Mouse (Mus musculus) heart, embryonic 11.5 days (tissue): Measurements from ENCODE around the gene Scamp1. TPM values are rescaled to one million over a fixed set of nuclear protein-coding genes. Genes with fewer than 3 reads are reported as not detected.

Experiments used
- ATAC-seq: fragments of 200-750 bp; cut with Nextera tagmentation; replicated peaks from 2 replicates; pipeline ENCODE4 v1.8.0; 2017; ENCODE audit warnings: moderate library complexity; ENCODE audit not compliant: insufficient number of reproducible peaks, low FRiP score, low TSS enrichment
- H3K27ac ChIP-seq: fragments of 300-500 bp; sonication (generic); 2 replicates; pipeline ENCODE4 v1.5.1; 2014; ENCODE audit warnings: mild to moderate bottlenecking, low read depth, low read length
- H3K27me3 ChIP-seq: fragments of 300-500 bp; sonication (generic); 2 replicates; pipeline ENCODE4 v1.6.1; 2014; ENCODE audit warnings: mild to moderate bottlenecking, low read length, mixed read lengths; ENCODE audit not compliant: control insufficient read depth, insufficient read depth
- H3K36me3 ChIP-seq: fragments of 300-500 bp; sonication (generic); 2 replicates; pipeline ENCODE4 v1.6.1; 2014; ENCODE audit warnings: mild to moderate bottlenecking, low read length, moderate library complexity, mixed read lengths; ENCODE audit not compliant: control insufficient read depth, insufficient read depth
- H3K4me1 ChIP-seq: fragments of 300-500 bp; sonication (generic); 2 replicates; pipeline ENCODE4 v1.6.1; 2014; ENCODE audit warnings: low read length; ENCODE audit not compliant: control insufficient read depth, insufficient read depth
- H3K4me2 ChIP-seq: fragments of 300-500 bp; sonication (generic); 2 replicates; pipeline ENCODE4 v1.6.1; 2014; ENCODE audit warnings: mild to moderate bottlenecking, moderate library complexity
- H3K4me3 ChIP-seq: fragments of 300-500 bp; sonication (generic); 2 replicates; pipeline ENCODE4 v1.5.1; 2014; ENCODE audit warnings: low read depth, low read length
- H3K9ac ChIP-seq: fragments of 300-500 bp; sonication (generic); 2 replicates; pipeline ENCODE4 v1.6.1; 2014; ENCODE audit warnings: mild to moderate bottlenecking, low read depth, low read length, moderate library complexity
- H3K9me3 ChIP-seq: fragments of 300-500 bp; sonication (generic); replicated peaks from 2 replicates; pipeline ENCODE4 v1.6.1; 2016; ENCODE audit warnings: low read length; ENCODE audit not compliant: control insufficient read depth
- WGBS: fragments of 180-500 bp; shearing (Covaris S2); extraction: QIAGEN DNeasy Blood & Tissue Kit; methylation state at CpG from one replicate; pipeline ENCODE4 v1.1.7; 2014; ENCODE audit not compliant: insufficient replicate concordance; 5-methylcytosine and 5-hydroxymethylcytosine counted together
- polyA plus RNA-seq: library from polyadenylated mRNA; unstranded; fragments of >200 nt; fragmentation: Nextera tagmentation; extraction: Ambion mirVana; gene quantifications from 2 replicates; pipeline ENCODE4 v1.2.1, GENCODE M21; 2014

Scamp1 gene
- polyA plus RNA-seq, 1 experiment from 2014 or later = 21.2 TPM

- H3K9me3 ChIP-seq = no peaks in the 10 kb centered on the region
- H3K36me3 ChIP-seq = no peaks in the 10 kb centered on the region
- 18% methylated on average over 16 of the region's 16 CpGs for WGBS
- peak overlapping the region; percentile 80 for H3K4me2 ChIP-seq
- H3K27ac ChIP-seq = no peak overlapping the region
- H3K4me1 ChIP-seq = peaks cover 35% of the 10 kb centered on the region
- no peak for ATAC-seq
- H3K9ac ChIP-seq = peak overlapping the region; percentile 61; the same call in 1 of the 2 replicates
- H3K27me3 ChIP-seq = 0 out of 2 replicates have a peak, but pooled peaks cover 3% of the 10 kb centered on the region
- H3K4me3 ChIP-seq = peak overlapping the region; percentile 45
Measured at GRCm38 (mm10) chr13:94174577-94175279, 110.9 kb downstream of the Scamp1 start.

DNA sequence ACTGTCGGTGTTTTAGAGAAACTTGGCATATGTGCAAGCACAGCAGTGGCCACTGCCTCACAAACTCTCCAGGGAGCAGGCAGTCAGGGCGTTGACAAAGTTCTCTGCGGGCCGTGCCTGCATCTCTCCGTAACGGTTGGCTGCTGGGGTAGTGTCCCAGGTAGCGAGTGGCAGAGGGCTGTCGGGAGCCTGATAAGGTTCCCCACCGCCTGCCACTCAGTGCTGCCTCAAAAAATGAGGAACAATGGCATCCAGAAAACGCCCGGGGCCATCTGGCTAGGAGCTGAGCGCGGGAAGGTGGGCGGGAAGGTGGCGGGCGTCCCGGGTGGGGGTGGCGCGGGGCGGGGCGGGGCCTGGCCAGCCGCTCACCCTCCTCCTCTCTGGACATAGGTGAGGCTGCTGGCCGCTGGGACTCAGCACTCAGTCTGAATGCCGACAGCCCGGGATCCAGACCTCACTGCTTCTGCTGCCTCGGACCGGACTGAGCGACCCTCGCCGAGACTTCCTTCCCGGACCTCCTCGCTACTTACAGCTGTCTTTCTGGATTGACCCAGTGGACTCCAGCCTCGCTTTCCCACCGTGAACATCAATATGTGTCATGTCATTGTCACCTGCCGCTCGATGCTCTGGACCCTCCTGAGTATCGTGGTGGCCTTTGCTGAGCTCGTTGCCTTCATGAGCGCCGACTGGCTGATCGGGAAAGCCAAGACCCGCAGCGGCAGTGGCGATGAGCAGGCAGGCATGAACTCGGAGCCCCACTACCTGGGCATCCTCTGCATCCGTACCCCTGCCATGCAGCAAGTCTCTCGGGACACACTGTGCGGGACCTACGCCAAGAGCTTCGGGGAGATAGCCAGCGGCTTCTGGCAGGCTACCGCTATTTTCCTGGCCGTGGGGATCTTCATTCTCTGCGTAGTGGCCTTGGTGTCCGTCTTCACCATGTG is 111.8 kb downstream of the Scamp1 start:
- Histone ChIP-seq H3K9ac (peak overlapping the region; percentile 61), H3K9me3 (no peaks in the 10 kb centered on the region), H3K4me3 (peak overlapping the region; percentile 45), H3K27me3 (0 out of 2 replicates have a peak, but pooled peaks cover 3% of the 10 kb centered on the region), H3K27ac (no peak overlapping the region), H3K4me2 (peak overlapping the region; percentile 80), H3K36me3 (no peaks in the 10 kb centered on the region), H3K4me1 (peaks cover 38% of the 10 kb centered on the region)
- 2% methylated on average over 54 of the region's 55 CpGs for WGBS
- 0 out of 2 replicates have a peak, but pooled peaks have one; percentile 39 for ATAC-seq

DNA sequence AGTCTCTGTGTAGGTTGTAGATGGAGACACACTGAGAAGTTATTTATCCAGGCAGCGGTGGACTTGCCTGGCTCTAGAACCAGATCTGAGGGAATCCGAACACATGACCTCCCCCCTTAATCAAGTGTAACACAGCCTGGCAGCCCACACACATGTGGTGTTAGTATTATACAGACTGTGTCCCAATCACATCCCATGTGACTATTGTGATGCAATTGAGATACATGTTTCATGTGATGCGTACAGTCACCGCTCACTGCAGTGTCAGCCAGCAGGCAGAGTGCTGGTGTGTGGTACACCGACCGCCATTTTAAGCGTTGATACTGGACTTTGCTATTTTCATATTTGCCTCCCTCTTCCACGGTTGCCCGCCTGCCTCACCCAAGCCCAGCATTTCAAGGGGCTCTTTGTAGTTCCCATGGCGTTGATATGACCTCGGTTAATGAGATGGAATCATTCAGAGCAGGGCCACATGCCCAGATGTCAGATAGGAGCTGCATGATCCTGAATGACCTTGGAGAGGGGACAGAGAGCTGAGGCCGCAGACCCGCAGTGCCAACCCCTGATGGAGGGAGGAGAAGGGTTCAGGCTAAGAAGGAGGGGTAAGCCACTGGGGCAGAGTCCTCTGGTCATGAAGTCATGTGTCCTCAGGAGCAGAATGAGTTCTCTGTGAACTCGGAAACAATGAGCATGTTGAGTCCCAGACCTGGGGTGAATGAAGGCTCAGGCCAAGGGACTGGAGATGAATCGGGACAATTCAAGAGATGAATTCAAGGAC is 112.9 kb downstream of the Scamp1 start:
- no peak overlapping the region for H3K4me3 ChIP-seq
- H3K9me3 ChIP-seq = no peaks in the 10 kb centered on the region
- H3K27ac ChIP-seq = no peak overlapping the region
- peaks cover 38% of the 10 kb centered on the region for H3K4me1 ChIP-seq
- H3K27me3 ChIP-seq = 0 out of 2 replicates have a peak, but pooled peaks cover 3% of the 10 kb centered on the region
- H3K4me2 ChIP-seq = no peak overlapping the region
- ATAC-seq = no peak
- no peaks in the 10 kb centered on the region for H3K36me3 ChIP-seq
- 77% methylated on average over 15 of the region's 15 CpGs for WGBS
- H3K9ac ChIP-seq = no peak overlapping the region

DNA sequence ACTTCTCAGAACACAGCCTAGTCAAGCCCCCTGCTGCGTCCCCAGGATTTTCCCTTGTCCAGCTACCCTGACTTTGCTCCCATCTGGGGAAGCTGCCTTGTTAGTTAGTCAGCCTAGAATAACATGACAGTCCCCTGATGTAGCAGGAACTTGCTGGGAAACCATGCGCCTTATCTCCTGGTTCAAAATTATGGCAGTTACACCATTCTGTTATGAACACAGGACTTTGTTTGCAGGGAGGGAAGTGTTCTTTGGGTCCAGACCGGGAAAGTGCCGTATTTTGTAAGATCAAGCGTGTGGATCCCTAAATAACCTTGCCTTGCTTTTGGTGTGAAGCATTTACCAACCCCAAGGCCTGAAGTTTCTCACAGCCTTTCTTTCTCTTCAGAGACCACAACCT is 114.0 kb downstream of the Scamp1 start:
- no peak overlapping the region for H3K4me3 ChIP-seq
- H3K27ac ChIP-seq = 0 out of 2 replicates have a peak overlapping the region, but pooled peaks have one; percentile 50
- H3K27me3 ChIP-seq = 0 out of 2 replicates have a peak, but pooled peaks cover 3% of the 10 kb centered on the region
- no peak overlapping the region for H3K9ac ChIP-seq
- peaks cover 38% of the 10 kb centered on the region for H3K4me1 ChIP-seq
- no peak for ATAC-seq
- WGBS = 37% methylated on average over 5 of the region's 5 CpGs
- no peak overlapping the region for H3K4me2 ChIP-seq
- H3K36me3 ChIP-seq = no peaks in the 10 kb centered on the region
- no peaks in the 10 kb centered on the region for H3K9me3 ChIP-seq

- Histone ChIP-seq H3K4me1 (peaks cover 28% of the 10 kb centered on the region), H3K9me3 (no peaks in the 10 kb centered on the region), H3K9ac (no peak overlapping the region), H3K4me2 (no peak overlapping the region), H3K36me3 (no peaks in the 10 kb centered on the region), H3K27me3 (no peaks in the 10 kb centered on the region), H3K4me3 (no peak overlapping the region), H3K27ac (no peak overlapping the region)
- ATAC-seq = no peak
- WGBS = 54% methylated on average over 6 of the region's 6 CpGs
Measured at GRCm38 (mm10) chr13:94169325-94169916, 116.2 kb downstream of the Scamp1 start.

GRCm38 (mm10) chr13:94168319-94168718 is 117.3 kb downstream of the Scamp1 start:
- no peak overlapping the region for H3K27ac ChIP-seq
- H3K4me3 ChIP-seq = no peak overlapping the region
- no peaks in the 10 kb centered on the region for H3K27me3 ChIP-seq
- no peak overlapping the region for H3K9ac ChIP-seq
- no peak for ATAC-seq
- 72% methylated on average over 5 of the region's 5 CpGs for WGBS
- H3K4me1 ChIP-seq = peaks cover 22% of the 10 kb centered on the region
- no peaks in the 10 kb centered on the region for H3K36me3 ChIP-seq
- H3K9me3 ChIP-seq = no peaks in the 10 kb centered on the region
- H3K4me2 ChIP-seq = no peak overlapping the region

- Histone ChIP-seq H3K27ac (no peak overlapping the region), H3K4me2 (no peak overlapping the region), H3K4me3 (no peak overlapping the region), H3K36me3 (no peaks in the 10 kb centered on the region), H3K27me3 (no peaks in the 10 kb centered on the region), H3K9ac (no peak overlapping the region), H3K9me3 (no peaks in the 10 kb centered on the region), H3K4me1 (peaks cover 7% of the 10 kb centered on the region)
- 55% methylated on average over 6 of the region's 6 CpGs for WGBS
- no peak for ATAC-seq
Measured at GRCm38 (mm10) chr13:94164501-94164900, 121.2 kb downstream of the Scamp1 start.
